Mouse (Mus musculus): ENCODE measurements around the gene Ptpn4. TPM values are rescaled to one million over a fixed set of nuclear protein-coding genes. Genes with fewer than 3 reads are reported as not detected.

Ptpn4 gene
- total RNA-seq, 2 experiments from 2014 or later, result 32.6 to 36.1 TPM

GRCm38 (mm10) chr1:119648205-119649111 lies 189.0 kb downstream of the Ptpn4 start, which contains the start of gene Epb41l5:
TSS of gene Epb41l5 (minus strand) at chr1:119649000.
- DNase-seq, result peak; percentile 84 to 85
- intact Hi-C loops (cut with DNase I), result no loop called here

GRCm38 (mm10) chr1:119646356-119646755 lies 191.1 kb downstream of the Ptpn4 start:
- intact Hi-C loops (cut with DNase I), result no loop called here
- DNase-seq, result no peak

GRCm38 (mm10) chr1:119642367-119642766 lies 195.0 kb downstream of the Ptpn4 start:
- intact Hi-C loops (cut with DNase I), result no loop called here
- peak; percentile 60 to 66 for DNase-seq

GRCm38 (mm10) chr1:119641090-119641812 lies 196.2 kb downstream of the Ptpn4 start:
- DNase-seq, result no peak
- intact Hi-C loops (cut with DNase I), result no loop called here

- intact Hi-C loops (cut with DNase I), result no loop called here
- no peak for DNase-seq
Observed at GRCm38 (mm10) chr1:119640006-119640405, 197.4 kb downstream of the Ptpn4 start.

GRCm38 (mm10) chr1:119637188-119638023 lies 200.0 kb downstream of the Ptpn4 start:
- DNase-seq, result no peak
- intact Hi-C loops (cut with DNase I), result no loop called here

GRCm38 (mm10) chr1:119634746-119635145 lies 202.7 kb downstream of the Ptpn4 start:
- intact Hi-C loops (cut with DNase I), result no loop called here
- no peak for DNase-seq

GRCm38 (mm10) chr1:119630428-119630827 lies 207.0 kb downstream of the Ptpn4 start:
- no peak for DNase-seq
- intact Hi-C loops (cut with DNase I), result no loop called here

- intact Hi-C loops (cut with DNase I), result no loop called here
- DNase-seq, result no peak
Observed at GRCm38 (mm10) chr1:119626837-119627236, 210.6 kb downstream of the Ptpn4 start.

- DNase-seq, result no peak
- intact Hi-C loops (cut with DNase I), result no loop called here
Observed at GRCm38 (mm10) chr1:119624444-119624843, 213.0 kb downstream of the Ptpn4 start.

GRCm38 (mm10) chr1:119605396-119605795 lies 232.0 kb downstream of the Ptpn4 start:
- intact Hi-C loops (cut with DNase I), result no loop called here
- no peak for DNase-seq

Other genes starting within 250 kb of the Ptpn4 start
- 1 to 10 TPM; 4.1 to 4.2 TPM for gene Epb41l5, start 188.6 kb downstream of the Ptpn4 start, total RNA-seq (2021)
- gene Tmem177, start 75.6 kb upstream of the Ptpn4 start, total RNA-seq (2021), result 1 to 10 TPM; 7.7 to 8.7 TPM
- gene Cfap221, start 159.6 kb upstream of the Ptpn4 start, total RNA-seq (2021), result not detected
- under 1 TPM in 1 of 2 experiments, not detected in 1; 0.29 TPM for gene Sctr, start 169.3 kb upstream of the Ptpn4 start, total RNA-seq (2021)
- 1 to 10 TPM; 4.2 to 6.2 TPM for gene Tmem37, start 236.5 kb upstream of the Ptpn4 start, total RNA-seq (2021)